Mouse (Mus musculus): ENCODE measurements around the gene Capn2.

GRCm38 (mm10) chr1:182465309-182465708 is 52.1 kb downstream of the Capn2 start:
- no peak for TF ChIP-seq CTCF (IDR thresholded peaks at IDR 0.05; ENCODE audit: control insufficient read depth, insufficient read depth, insufficient replicate concordance, low read depth, low read length)
- no peak for TF ChIP-seq POLR2A (IDR thresholded peaks at IDR 0.05; ENCODE audit: control insufficient read depth, low read depth, low read length)
